Mouse (Mus musculus) liver, adult 2 months (tissue): Measurements from ENCODE around the gene Susd1.
"Not testable (repeated sequence)": the region's sequence is repeated elsewhere in the genome, so short reads cannot be mapped to it uniquely, and the experiment has no call there.

ENCODE experiments used
- CTCF ChIP-seq: fragments of 200-500 bp; IDR thresholded peaks from 2 replicates; pipeline ENCODE4 v1.5.1; 2011; ENCODE audit warnings: low read depth, low read length, control low read depth
- POLR2A ChIP-seq: fragments of 200-500 bp; IDR thresholded peaks from 2 replicates; pipeline ENCODE4 v1.6.1; 2011; ENCODE audit warnings: low read length, control low read depth; ENCODE audit not compliant: insufficient read depth; ENCODE audit errors: extremely low read depth

- not testable (repeated sequence) for TF ChIP-seq CTCF, POLR2A
Observed at GRCm38 (mm10) chr4:59286351-59286750, 152.1 kb downstream of the Susd1 start.
